Mouse (Mus musculus) monocyte, adult 2 months (primary cell): ENCODE measurements around the gene Ins1.

Experiments
- DNase-seq, 2 experiments: peaks; one replicate each; pipeline ENCODE4 v3.0.0; 2022; ENCODE audit warnings: low spot score in 2 of 2, low read depth in 1 of 2

Ins1 gene

GRCm38 (mm10) chr19:52263997-52264396 lies at the start of gene Ins1:
TSS of gene Ins1 (plus strand) at chr19:52264297.
- no peak for DNase-seq
